In the genomic region with DNA sequence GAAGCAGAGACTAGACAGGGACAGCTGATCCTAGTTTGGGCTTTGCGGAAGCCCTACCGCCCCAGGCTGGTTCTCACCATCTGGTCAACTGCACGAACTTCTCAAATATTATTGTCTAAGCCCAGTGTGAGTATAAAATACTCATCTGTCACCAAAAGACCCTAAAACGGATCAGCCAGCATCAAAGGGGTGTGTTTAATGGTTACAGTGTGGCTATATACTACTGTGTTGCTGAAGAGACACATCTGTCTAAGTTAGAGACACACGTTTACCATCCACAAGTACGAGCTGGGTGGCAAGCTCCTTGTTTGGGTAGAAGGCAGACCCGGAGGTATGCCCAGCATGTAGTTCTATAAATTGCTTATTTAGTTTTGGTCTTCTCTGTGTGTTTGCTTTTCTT, we compare ENCODE assay signal across 14 mouse cellular contexts.
"Had no signal": no experiment of that assay in that cellular context is flagged by ENCODE, and none has a peak within 500 bp of the region (broad histone marks: within the 10 kb centered on the region; RNA-seq: fewer than 3 reads in every experiment).

No protein-coding gene starts in this region.

- H3K36me3 ChIP-seq: midbrain, embryonic 13.5 days; midbrain, embryonic 15.5 days; neural tube, embryonic 12.5 days; stomach, embryonic 15.5 days had no signal

- H3K27ac ChIP-seq: macrophage; midbrain, embryonic 13.5 days; midbrain, embryonic 15.5 days; neural tube, embryonic 12.5 days; stomach, embryonic 15.5 days; stomach, postnatal 0 days had no signal

- H3K4me2 ChIP-seq: midbrain, embryonic 11.5 days; midbrain, embryonic 13.5 days; midbrain, embryonic 15.5 days; neural tube, embryonic 12.5 days; stomach, embryonic 15.5 days had no signal

- H3K27me3 ChIP-seq: midbrain, embryonic 13.5 days; midbrain, embryonic 15.5 days; neural tube, embryonic 12.5 days; stomach, embryonic 15.5 days had no signal

- H3K9ac ChIP-seq: midbrain, embryonic 13.5 days; midbrain, embryonic 15.5 days; neural tube, embryonic 12.5 days; stomach, embryonic 15.5 days had no signal

- DNase-seq: lung, postnatal 14 days; lung, postnatal 36 days; right cerebral cortex, postnatal 14 days; thymus, adult 2 months; thymus, postnatal 25 days; thymus, postnatal 4 days had no signal

- H3K9me3 ChIP-seq: megakaryocyte, embryonic 14.5 days; midbrain, embryonic 13.5 days; midbrain, embryonic 15.5 days; neural tube, embryonic 12.5 days; stomach, embryonic 15.5 days had no signal

- ATAC-seq: midbrain, embryonic 13.5 days; midbrain, embryonic 15.5 days had no signal

- H3K4me3 ChIP-seq: megakaryocyte, embryonic 14.5 days; midbrain, embryonic 13.5 days; midbrain, embryonic 15.5 days; neural tube, embryonic 12.5 days; stomach, embryonic 15.5 days had no signal
